Mouse (Mus musculus) cerebellum, adult 11-12 months (tissue): ENCODE results near the gene Spib.

Source experiments
- DNase-seq: peaks from one replicate; pipeline ENCODE4 v3.0.0; 2022

Spib gene

DNA sequence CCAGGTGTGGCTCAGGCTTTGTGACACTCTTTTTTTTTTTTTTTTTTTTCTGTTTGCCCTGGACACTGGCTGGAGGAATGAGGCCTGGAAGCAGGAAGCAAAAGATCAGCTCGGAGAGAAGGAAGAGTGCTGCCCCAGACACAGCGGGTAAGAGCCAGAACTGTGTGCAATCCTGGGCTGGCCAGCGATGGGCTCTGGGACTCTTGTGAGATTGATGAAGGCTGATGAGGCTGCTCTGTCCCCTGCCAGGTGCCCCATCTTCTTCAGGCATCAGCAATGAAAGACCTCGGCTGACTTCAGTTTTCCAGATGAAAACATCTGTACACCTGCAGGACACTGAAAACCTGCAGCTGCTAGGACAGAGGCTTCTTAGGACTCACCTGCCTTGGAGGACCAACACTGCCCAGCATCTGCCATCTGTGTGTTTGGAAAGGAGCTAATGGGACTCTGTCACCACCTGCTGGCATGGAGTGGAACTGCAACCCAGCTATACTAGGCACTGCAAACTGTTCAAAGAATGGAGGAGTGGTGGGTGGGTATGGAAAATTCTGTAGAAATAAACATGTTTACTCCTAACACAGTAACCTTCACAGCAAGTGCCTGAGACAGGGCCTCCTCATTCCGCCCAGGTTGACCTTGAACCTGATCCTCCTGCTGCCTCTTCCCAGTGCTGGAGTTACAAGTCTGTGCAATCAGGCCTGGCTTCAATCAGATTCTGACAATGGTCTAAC is 46.9 kb downstream of the Spib start:
- peak; percentile 77 for DNase-seq

DNA sequence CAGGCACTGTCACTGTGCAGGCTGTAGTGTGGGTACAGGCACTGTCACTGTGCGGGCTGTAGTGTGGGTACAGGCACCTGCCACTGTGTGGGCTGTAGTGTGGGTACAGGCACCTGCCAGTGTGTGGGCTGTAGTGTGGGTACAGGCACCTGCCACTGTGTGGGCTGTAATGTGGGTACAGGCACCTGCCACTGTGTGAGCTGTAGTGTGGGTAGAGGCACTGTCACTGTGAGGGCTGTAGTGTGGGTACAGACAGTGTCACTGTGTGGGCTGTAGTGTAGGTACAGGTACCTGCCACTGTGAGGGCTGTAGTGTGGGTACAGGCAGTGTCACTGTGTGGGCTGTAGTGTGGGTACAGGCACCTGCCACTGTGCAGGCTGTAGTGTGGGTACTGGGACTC is 47.8 kb downstream of the Spib start:
- DNase-seq = peak; percentile 1

DNA sequence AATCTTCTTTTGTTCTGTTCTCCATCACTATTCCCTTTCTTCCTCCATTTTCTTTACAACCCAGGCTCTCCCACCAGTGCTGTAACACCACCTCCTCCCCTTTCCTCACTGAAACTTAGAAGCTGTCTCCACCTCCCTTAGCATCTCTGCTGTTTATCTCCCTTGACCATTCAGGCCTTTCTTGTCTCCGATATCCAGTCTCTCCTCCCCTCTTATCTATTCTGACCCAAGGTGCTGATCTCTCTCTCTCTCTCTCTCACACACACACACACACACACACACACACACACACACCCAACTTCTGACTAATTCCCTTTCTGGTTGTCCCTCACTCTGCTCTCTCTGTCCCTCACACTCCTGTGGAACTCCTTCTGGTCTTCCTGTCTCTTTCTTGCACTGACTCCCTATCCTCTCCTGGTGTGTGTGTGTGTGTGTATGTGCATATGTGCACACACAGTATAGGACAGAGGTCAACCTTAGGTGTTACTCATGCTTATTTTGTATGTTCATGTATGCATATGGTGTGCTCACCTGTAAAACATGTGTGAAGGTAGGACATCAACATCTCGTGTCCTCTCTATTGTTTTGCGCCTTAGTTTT is 48.9 kb downstream of the Spib start:
- no peak for DNase-seq
